Mouse (Mus musculus) ES-E14 (cell line): Measurements from ENCODE around the gene Zfp784. TPM values are rescaled to one million over a fixed set of nuclear protein-coding genes. Genes with fewer than 3 reads are reported as not detected.

ENCODE experiments used
- DNase-seq: peaks from one replicate; pipeline ENCODE4 v3.0.0-alpha.2; 2013; ENCODE audit warnings: low read depth, low spot score
- H3K27ac ChIP-seq: 2 replicates; pipeline ENCODE4 v1.5.1; 2012; ENCODE audit warnings: low read depth, mild to moderate bottlenecking, low read length, moderate library complexity, mixed read lengths; ENCODE audit not compliant: poor library complexity, insufficient read depth, severe bottlenecking
- H3K36me3 ChIP-seq: 2 replicates; pipeline ENCODE4 v1.6.1; 2012; ENCODE audit warnings: mild to moderate bottlenecking, low read length, moderate library complexity, mixed read lengths; ENCODE audit not compliant: control insufficient read depth, poor library complexity, insufficient read depth, severe bottlenecking
- H3K4me1 ChIP-seq, 2 experiments: fragments of 150-350 bp in 1 of 2; sonication (generic) in 1 of 2; 2 replicates each; pipeline ENCODE4 v1.6.1; 2012; ENCODE audit warnings: low read length in 2 of 2, mild to moderate bottlenecking in 1 of 2, mixed read lengths in 1 of 2; ENCODE audit not compliant: control insufficient read depth in 2 of 2, insufficient read depth in 2 of 2, poor library complexity in 1 of 2
- H3K4me3 ChIP-seq, 2 experiments: fragments of 150-350 bp in 1 of 2; sonication (generic) in 1 of 2; 2 replicates each; pipeline ENCODE4 v1.5.1; 2012; ENCODE audit warnings: low read length in 2 of 2, low read depth in 1 of 2, mild to moderate bottlenecking in 1 of 2, mixed read lengths in 1 of 2; ENCODE audit not compliant: insufficient read depth in 1 of 2, poor library complexity in 1 of 2, severe bottlenecking in 1 of 2
- H3K9ac ChIP-seq: 2 replicates; pipeline ENCODE4 v1.6.1; 2012; ENCODE audit warnings: low read depth, mild to moderate bottlenecking, low read length, mixed read lengths; ENCODE audit not compliant: poor library complexity, insufficient read depth, severe bottlenecking
- H3K9me3 ChIP-seq: fragments of 150-350 bp; sonication (generic); 2 replicates; pipeline ENCODE4 v1.6.1; 2012; ENCODE audit warnings: low read depth, mild to moderate bottlenecking, low read length; ENCODE audit not compliant: control insufficient read depth, insufficient read depth
- CHD2 ChIP-seq: IDR thresholded peaks from 2 replicates; pipeline ENCODE4 v1.6.1; 2014; ENCODE audit warnings: mild to moderate bottlenecking, low read depth, low read length, inconsistent platforms
- HCFC1 ChIP-seq: IDR thresholded peaks from 2 replicates; pipeline ENCODE4 v1.6.1; 2012; ENCODE audit warnings: low read length, inconsistent platforms, borderline replicate concordance; ENCODE audit not compliant: insufficient read depth
- MAFK ChIP-seq: IDR thresholded peaks from 2 replicates; pipeline ENCODE4 v1.6.1; 2014; ENCODE audit warnings: mild to moderate bottlenecking, low read depth, low read length, inconsistent platforms; ENCODE audit not compliant: insufficient read depth
- ZC3H11A ChIP-seq: IDR thresholded peaks from 2 replicates; pipeline ENCODE4 v1.6.1; 2012; ENCODE audit warnings: low read depth, mild to moderate bottlenecking, inconsistent platforms, low read length, borderline replicate concordance
- ZNF384 ChIP-seq: IDR thresholded peaks from 2 replicates; pipeline ENCODE4 v1.6.1; 2012; ENCODE audit warnings: low read depth, low read length, inconsistent platforms
- in situ Hi-C, 2 experiments: fragments of 600-800 bp; cut with MboI; formaldehyde crosslinking; loops; one replicate each; pipeline ENCODE4 v1.15.1; 2025; ENCODE audit warnings: low sequenced_read_pairs in 2 of 2, inconsistent platforms in 1 of 2; ENCODE audit not compliant: unreplicated experiment in 2 of 2
- total RNA-seq: library from RNA; depleted of rRNA; stranded (reverse); fragments of 300-350 nt; gene quantifications from 2 replicates; pipeline ENCODE4 v1.2.3, GENCODE M21; 2012

Zfp784 gene
- total RNA-seq, 1 experiment, result 0.71 TPM

DNA sequence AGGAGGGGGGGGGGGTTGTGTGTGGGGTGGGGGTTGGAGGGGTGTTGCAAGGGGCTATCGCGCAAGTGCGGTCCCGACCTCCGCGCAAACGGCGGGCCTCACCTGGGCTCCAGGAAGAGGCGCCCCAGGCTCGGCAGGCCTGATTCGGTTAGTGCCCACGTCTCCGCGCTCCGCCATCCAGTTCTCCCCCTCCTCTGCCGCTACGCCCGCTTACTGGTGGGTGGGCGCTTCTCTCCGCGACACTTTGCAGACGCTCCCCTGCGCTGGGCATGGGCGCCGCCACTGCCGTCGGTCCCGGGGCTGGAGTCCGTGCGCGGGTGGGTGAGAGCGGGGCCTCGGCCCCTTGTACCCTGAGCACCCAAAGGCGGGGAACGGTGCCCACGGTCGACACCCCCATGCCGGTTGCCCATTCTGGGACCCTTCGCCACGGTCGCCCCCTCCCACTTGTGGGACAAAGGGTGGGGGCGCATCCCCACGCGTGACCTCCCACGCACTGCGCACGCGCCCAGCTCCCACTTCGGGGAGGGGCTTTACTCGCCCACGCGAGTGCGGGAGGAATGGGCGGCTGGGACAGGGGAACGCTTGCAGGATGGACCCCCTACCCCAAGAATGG is 18.5 kb upstream of the Zfp784 start:
- TF ChIP-seq MAFK (no peak), CHD2 (no peak), ZC3H11A (no peak), HCFC1 (no peak), ZNF384 (no peak)
- Histone ChIP-seq H3K36me3 (peaks cover 2% of the 10 kb centered on the region; the same call in 1 of the 2 replicates), H3K27ac (no peak overlapping the region), H3K4me3 (peak overlapping the region; percentile 51 to 75), H3K9ac (peak overlapping the region; percentile 82), H3K4me1 (peaks cover 0 to 11% of the 10 kb centered on the region in 2 experiments; a peak in 1 of 4 replicates), H3K9me3 (no peaks in the 10 kb centered on the region)
- DNase-seq, result no peak
- in situ Hi-C loops, result no loop called here

DNA sequence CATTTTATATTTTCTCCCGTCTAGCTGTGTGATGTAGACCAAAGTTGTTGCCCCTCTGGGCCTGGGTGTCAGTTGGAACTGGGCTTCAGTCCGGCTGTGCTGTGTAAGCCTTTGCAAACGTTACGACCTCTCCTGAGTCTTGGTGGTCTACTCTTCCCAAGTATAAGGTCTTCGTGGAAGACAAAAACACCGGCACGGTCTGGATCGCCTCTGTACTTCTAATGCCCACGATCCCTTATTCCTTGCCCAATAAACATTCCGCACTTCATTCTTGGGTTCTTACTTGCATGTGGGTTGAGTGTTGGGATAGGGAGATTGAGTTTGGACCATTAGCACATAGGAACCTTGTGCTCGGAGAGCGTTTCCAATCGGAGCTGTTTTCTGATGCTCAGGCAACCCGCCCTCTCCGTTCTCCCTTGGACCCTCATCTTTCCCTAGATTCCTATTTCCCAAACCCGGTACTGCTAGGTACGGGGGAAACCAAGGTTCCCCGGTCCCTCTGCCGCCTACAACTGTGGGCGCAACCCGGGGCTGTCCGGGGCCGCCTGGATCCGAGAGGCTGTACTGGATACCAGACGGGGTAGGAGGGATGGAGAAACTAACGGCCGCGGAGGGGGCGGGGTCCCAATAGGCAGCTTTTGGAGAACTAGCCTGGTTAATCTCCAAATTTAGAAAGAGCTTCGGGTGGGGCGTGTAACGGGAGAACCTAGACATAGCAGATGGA is 15.4 kb upstream of the Zfp784 start:
- peaks cover 3 to 11% of the 10 kb centered on the region in 2 experiments; a peak in 1 of 4 replicates for H3K4me1 ChIP-seq
- peak overlapping the region; percentile 70; the same call in 1 of the 2 replicates for H3K9ac ChIP-seq
- H3K36me3 ChIP-seq, result no peaks in the 10 kb centered on the region
- H3K4me3 ChIP-seq, result peak overlapping the region; percentile 68 to 86
- DNase-seq, result no peak
- H3K9me3 ChIP-seq, result no peaks in the 10 kb centered on the region
- in situ Hi-C loops, result no loop called here
- no peak overlapping the region for H3K27ac ChIP-seq
- TF ChIP-seq MAFK (no peak), HCFC1 (peak; percentile 61; the same call in 1 of the 2 replicates)

DNA sequence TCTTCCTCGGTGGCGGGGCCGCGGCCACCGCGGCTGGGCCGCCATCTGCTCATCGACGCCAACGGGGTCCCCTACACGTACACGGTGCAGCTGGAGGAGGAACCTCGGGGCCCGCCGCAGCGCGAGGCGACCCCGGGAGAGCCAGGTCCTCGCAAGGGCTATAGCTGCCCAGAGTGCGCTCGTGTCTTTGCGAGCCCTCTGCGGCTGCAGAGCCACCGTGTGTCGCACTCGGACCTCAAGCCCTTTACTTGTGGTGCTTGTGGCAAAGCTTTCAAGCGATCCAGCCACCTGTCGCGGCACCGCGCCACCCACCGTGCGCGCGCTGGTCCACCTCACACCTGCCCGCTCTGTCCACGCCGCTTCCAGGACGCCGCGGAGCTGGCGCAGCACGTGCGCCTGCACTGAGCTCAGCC is 14.7 kb upstream of the Zfp784 start:
- peak overlapping the region; percentile 68 to 86 for H3K4me3 ChIP-seq
- no peak overlapping the region for H3K27ac ChIP-seq
- no peak for TF ChIP-seq MAFK
- no peak for TF ChIP-seq ZC3H11A
- TF ChIP-seq CHD2, result no peak
- TF ChIP-seq HCFC1, result no peak
- no peak for TF ChIP-seq ZNF384
- peak overlapping the region; percentile 71 for H3K9ac ChIP-seq
- DNase-seq, result no peak
- no peaks in the 10 kb centered on the region for H3K9me3 ChIP-seq
- no peaks in the 10 kb centered on the region for H3K36me3 ChIP-seq
- H3K4me1 ChIP-seq, result peaks cover 3 to 10% of the 10 kb centered on the region in 2 experiments; a peak in 1 of 4 replicates
- in situ Hi-C loops, result no loop called here

DNA sequence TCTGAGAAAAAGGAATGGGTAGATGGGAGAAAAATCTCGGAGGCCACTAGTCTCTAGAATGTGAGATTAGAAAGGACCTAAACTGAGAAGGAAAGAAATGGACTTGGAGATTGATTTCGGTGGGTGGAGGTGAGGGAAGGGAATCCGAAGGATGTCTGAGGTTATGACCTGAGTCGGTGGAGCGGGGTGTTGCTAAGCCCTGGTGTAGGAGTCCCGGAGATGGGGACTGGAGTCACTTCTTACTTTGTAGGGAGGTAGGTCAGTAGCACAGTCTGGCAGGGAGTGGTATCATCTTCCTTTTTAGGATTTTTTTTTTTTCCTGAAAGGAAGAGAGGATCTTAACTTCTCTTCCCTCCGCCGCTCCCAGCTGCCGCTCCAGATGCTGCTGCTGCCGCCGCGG is 14.2 kb upstream of the Zfp784 start:
- in situ Hi-C loops, result no loop called here
- Histone ChIP-seq H3K4me1 (peaks cover 3 to 6% of the 10 kb centered on the region in 2 experiments; a peak in 1 of 4 replicates), H3K36me3 (no peaks in the 10 kb centered on the region), H3K4me3 (peak overlapping the region; percentile 68 to 86), H3K27ac (no peak overlapping the region), H3K9ac (peak overlapping the region; percentile 87), H3K9me3 (no peaks in the 10 kb centered on the region)
- no peak for DNase-seq
- TF ChIP-seq HCFC1 (no peak), ZNF384 (no peak), MAFK (no peak), CHD2 (no peak), ZC3H11A (no peak)
